Mouse (Mus musculus): ENCODE data around the gene Tpd52l2.

DNA sequence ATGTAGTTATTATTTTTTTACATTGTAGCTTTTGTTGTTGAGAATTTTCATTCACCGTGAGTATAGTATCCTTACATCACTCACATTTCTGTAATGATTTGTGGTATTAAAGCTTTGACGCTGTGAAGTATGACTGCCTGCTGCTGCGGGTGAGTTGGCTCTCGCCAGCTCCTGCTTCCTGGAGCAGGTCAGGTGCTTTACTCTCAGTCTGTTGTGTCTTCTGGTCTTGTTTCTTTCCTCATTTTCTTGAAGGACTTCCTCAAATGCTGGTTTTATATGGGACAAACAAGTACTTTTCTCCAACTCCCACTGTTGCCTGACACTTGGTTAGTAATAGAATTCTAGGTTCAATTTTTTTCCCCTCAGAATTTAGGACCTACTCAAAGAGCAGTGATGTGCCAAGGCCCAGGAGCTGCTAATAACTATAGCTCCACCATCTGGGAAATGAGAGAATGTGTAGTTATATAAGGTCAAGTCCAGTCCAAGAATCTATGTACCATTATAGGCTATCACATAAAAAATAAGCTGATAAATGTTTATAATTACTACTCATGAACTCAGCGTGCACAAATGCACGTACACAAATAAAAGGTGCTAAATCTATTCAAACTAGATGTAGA is 44.9 kb downstream of the Tpd52l2 start:
- TF ChIP-seq CTCF (IDR thresholded peaks at IDR 0.05; ENCODE audit: low read depth): no peak
- no peak for TF ChIP-seq EP300 (IDR thresholded peaks at IDR 0.05; ENCODE audit: low read depth)

Measured in heart, postnatal 0 days (tissue).